8 mouse cellular contexts compared by ENCODE assay signal in the genomic region with DNA sequence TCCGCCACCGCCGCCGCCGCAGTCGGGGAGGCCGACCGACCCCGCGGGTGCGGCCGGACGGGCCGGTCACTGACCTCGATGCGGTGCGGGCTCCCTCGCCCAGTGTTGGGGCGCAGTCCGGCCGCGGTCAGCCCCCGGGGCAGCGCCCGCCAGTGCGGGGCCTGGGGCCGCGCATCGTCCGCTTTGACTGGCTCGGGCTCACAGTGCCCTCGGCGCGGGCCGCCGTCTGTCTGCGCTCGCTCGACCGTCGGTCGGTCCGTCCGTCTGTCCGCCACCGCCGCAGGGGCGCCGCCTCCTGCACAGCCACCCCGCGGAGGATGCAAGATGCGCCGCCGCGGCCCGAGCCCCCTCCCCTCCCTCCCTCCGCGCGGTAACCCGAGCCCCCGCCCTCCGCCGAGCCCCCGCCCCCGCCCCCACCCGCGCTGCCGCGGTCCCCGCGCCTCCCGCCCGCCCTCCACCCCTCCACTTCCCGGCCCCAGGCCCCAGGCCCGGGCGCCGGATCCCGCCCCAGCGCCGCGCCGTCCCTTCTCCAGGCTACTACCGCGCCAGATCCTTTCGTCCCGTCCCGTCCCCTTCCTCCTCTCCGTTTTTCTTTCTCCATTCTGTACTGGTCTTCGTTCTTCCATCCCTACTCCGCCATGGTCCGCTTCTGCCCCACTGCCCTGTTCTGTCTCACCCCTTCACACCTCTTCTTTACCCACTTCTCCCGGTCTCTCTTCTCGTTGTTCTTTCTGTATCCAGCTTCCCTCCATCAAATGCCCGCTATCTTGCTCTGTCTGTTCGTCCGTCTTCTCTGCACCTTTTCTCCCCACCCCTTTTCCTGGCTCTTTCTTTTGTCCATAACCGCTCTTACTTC. TPM values are rescaled to one million over a fixed set of nuclear protein-coding genes. Genes with fewer than 3 reads are reported as not detected.
DNase-seq lines count a peak whose midpoint lies in the region; ATAC-seq and TF ChIP-seq lines count a peak whose summit lies in the region.

A gene (minus strand): TSS at position 370 of the 856 bp plus-strand sequence.

- peaks cover 5% of the 10 kb centered on the region; the same call in 1 of the 2 replicates for H3K36me3 ChIP-seq in kidney, embryonic 14.5 days (ENCODE audit: control insufficient read depth, insufficient read depth, low read length)
- peaks cover 30% of the 10 kb centered on the region for H3K36me3 ChIP-seq in hindbrain, embryonic 14.5 days (replicated peaks; ENCODE audit: control insufficient read depth, insufficient read depth)
- H3K36me3 ChIP-seq in liver, embryonic 14.5 days (replicated peaks; ENCODE audit: control insufficient read depth, insufficient read depth, low read depth), result no peaks in the 10 kb centered on the region

- peak; percentile 81 for ATAC-seq in kidney, embryonic 14.5 days (ENCODE audit: low FRiP score, low TSS enrichment)
- ATAC-seq in hindbrain, embryonic 14.5 days (ENCODE audit: low FRiP score), result peak; percentile 75
- no peak for ATAC-seq in liver, embryonic 14.5 days (ENCODE audit: insufficient read depth)

- H3K4me3 ChIP-seq in kidney, embryonic 14.5 days (ENCODE audit: low read length), result peak within 1 kb of the TSS; percentile 88
- peak within 1 kb of the TSS; percentile 49 for H3K4me3 ChIP-seq in embryonic fibroblast, embryonic 13.5 days (ENCODE audit: insufficient read depth, low read length)
- H3K4me3 ChIP-seq in hindbrain, embryonic 14.5 days (replicated peaks; ENCODE audit: low read length), result peak within 1 kb of the TSS; percentile 83
- H3K4me3 ChIP-seq in liver, embryonic 14.5 days (ENCODE audit: insufficient read depth in 1 of 2, low read depth in 2 of 2, low read length in 2 of 2), result peak within 1 kb of the TSS; percentile 38 to 57

- peak within 1 kb of the TSS; percentile 88 for H3K27ac ChIP-seq in kidney, embryonic 14.5 days (ENCODE audit: low read depth, low read length)
- no peak within 1 kb of the TSS for H3K27ac ChIP-seq in embryonic fibroblast, embryonic 13.5 days (ENCODE audit: insufficient read depth, low read length)
- H3K27ac ChIP-seq in hindbrain, embryonic 14.5 days, result peak within 1 kb of the TSS; percentile 99
- no peak within 1 kb of the TSS for H3K27ac ChIP-seq in liver, embryonic 14.5 days

- H3K4me1 ChIP-seq in kidney, embryonic 14.5 days (ENCODE audit: control insufficient read depth, insufficient read depth, low read length), result peaks cover 26% of the 10 kb centered on the region
- peaks cover 19% of the 10 kb centered on the region for H3K4me1 ChIP-seq in embryonic fibroblast, embryonic 13.5 days (ENCODE audit: control insufficient read depth, insufficient read depth, low read length)
- peaks cover 49% of the 10 kb centered on the region for H3K4me1 ChIP-seq in hindbrain, embryonic 14.5 days (replicated peaks; ENCODE audit: control insufficient read depth, insufficient read depth, low read length)
- no peaks in the 10 kb centered on the region for H3K4me1 ChIP-seq in liver, embryonic 14.5 days (replicated peaks; ENCODE audit: control insufficient read depth in 2 of 2, insufficient read depth in 2 of 2, low read length in 1 of 2)

- TF ChIP-seq EP300 in liver, embryonic 14.5 days (IDR thresholded peaks at IDR 0.05; ENCODE audit: low read depth), result no peak

- DNase-seq in kidney, adult 9 months, result no peak
- DNase-seq in MN1 (ENCODE audit: low spot score), result peak; percentile 47
- peak; percentile 67 for DNase-seq in hindbrain, embryonic 14.5 days (ENCODE audit: low spot score)
- no peak for DNase-seq in liver, embryonic 14.5 days (ENCODE audit: low read depth in 3 of 3, low spot score in 3 of 3)
- DNase-seq in retina, embryonic 14.5 days (ENCODE audit: low spot score), result peak; percentile 66
- no peak for DNase-seq in spleen, postnatal 36 days (ENCODE audit: low spot score in 2 of 2)

- 1% methylated on average over 68 of the region's 97 CpGs for WGBS in kidney, embryonic 14.5 days
- under 1% methylated on average over 77 of the region's 97 CpGs for WGBS in hindbrain, embryonic 14.5 days
- 2% methylated on average over 78 of the region's 97 CpGs for WGBS in liver, embryonic 14.5 days (ENCODE audit: insufficient replicate concordance)

- no peaks in the 10 kb centered on the region for H3K9me3 ChIP-seq in kidney, embryonic 14.5 days (ENCODE audit: control insufficient read depth, low read length)
- H3K9me3 ChIP-seq in hindbrain, embryonic 14.5 days (ENCODE audit: control insufficient read depth, low read length), result no peaks in the 10 kb centered on the region
- H3K9me3 ChIP-seq in liver, embryonic 14.5 days (ENCODE audit: control insufficient read depth, low read length), result no peaks in the 10 kb centered on the region

- H3K4me2 ChIP-seq in kidney, embryonic 14.5 days (replicated peaks; ENCODE audit: low read depth, low read length), result peak within 1 kb of the TSS; percentile 70
- H3K4me2 ChIP-seq in hindbrain, embryonic 14.5 days (replicated peaks), result peak within 1 kb of the TSS; percentile 97
- H3K4me2 ChIP-seq in liver, embryonic 14.5 days (ENCODE audit: low read depth), result peak within 1 kb of the TSS; percentile 43

- peak within 1 kb of the TSS; percentile 97 for H3K9ac ChIP-seq in kidney, embryonic 14.5 days (ENCODE audit: low read depth, low read length)
- peak within 1 kb of the TSS; percentile 99 for H3K9ac ChIP-seq in hindbrain, embryonic 14.5 days
- H3K9ac ChIP-seq in liver, embryonic 14.5 days (replicated peaks), result no peak within 1 kb of the TSS

- H3K27me3 ChIP-seq in kidney, embryonic 14.5 days (ENCODE audit: control insufficient read depth, insufficient read depth, low read length), result no peaks in the 10 kb centered on the region
- H3K27me3 ChIP-seq in hindbrain, embryonic 14.5 days (ENCODE audit: control insufficient read depth, insufficient read depth, low read length), result no peaks in the 10 kb centered on the region
- H3K27me3 ChIP-seq in liver, embryonic 14.5 days (ENCODE audit: control insufficient read depth, insufficient read depth, low read length), result peaks cover 49% of the 10 kb centered on the region

- peak; percentile 57 for TF ChIP-seq POLR2A in embryonic fibroblast, embryonic 13.5 days (IDR thresholded peaks at IDR 0.05; ENCODE audit: low read depth, low read length)

- no peak for TF ChIP-seq CTCF in embryonic fibroblast, embryonic 13.5 days (IDR thresholded peaks at IDR 0.05; ENCODE audit: borderline replicate concordance, insufficient read depth, low read length)
- no peak for TF ChIP-seq CTCF in liver, embryonic 14.5 days (IDR thresholded peaks at IDR 0.05; ENCODE audit: low read depth)

RNA-seq across cellular contexts. Expression of the gene that starts here (rescaled TPM):
- polyA plus RNA-seq in kidney, embryonic 14.5 days (2014; fragmentation: Nextera tagmentation; extraction: Ambion mirVana), result 13.1 and 19.0 TPM in 2 replicates
- polyA plus RNA-seq in embryonic fibroblast, embryonic 13.5 days (2011; ENCODE audit: insufficient read length, low read depth, missing spikeins), result 12.8 and 28.6 TPM in 2 replicates
- polyA plus RNA-seq in hindbrain, embryonic 14.5 days (2014; fragmentation: Nextera tagmentation; extraction: Ambion mirVana), result 21.1 and 23.2 TPM in 2 replicates
- 0.57 and 0.71 TPM in 2 replicates for polyA plus RNA-seq in liver, embryonic 14.5 days (2012; rRNA removed)
- 0.48 and 0.62 TPM in 2 replicates for polyA plus RNA-seq in liver, embryonic 14.5 days (2014; fragmentation: Nextera tagmentation; extraction: Ambion mirVana)

Comparison
In these comparisons a context has a peak if more than half of its experiments do, and no peak if none do; other contexts are left out.
1. H3K27ac ChIP-seq: peak in kidney, embryonic 14.5 days (single experiment) and hindbrain, embryonic 14.5 days (single experiment); none in embryonic fibroblast, embryonic 13.5 days (single experiment) and liver, embryonic 14.5 days (single experiment).
2. H3K4me2 ChIP-seq: peak in every context shown above with its lines; median percentile 97 in hindbrain, embryonic 14.5 days; 70 in kidney, embryonic 14.5 days; 43 in liver, embryonic 14.5 days.
3. DNase-seq: peak in MN1 (single experiment), hindbrain, embryonic 14.5 days (single experiment) and retina, embryonic 14.5 days (single experiment); none in kidney, adult 9 months (single experiment), liver, embryonic 14.5 days (0 of 3) and spleen, postnatal 36 days (0 of 2).
4. Peak in every context shown above with its lines, with median percentiles within 50 percentile points of each other: H3K4me3 ChIP-seq.